Mouse (Mus musculus) hindbrain, postnatal 0 days (tissue): ENCODE data around the gene Mxd4. TPM values are rescaled to one million over a fixed set of nuclear protein-coding genes. Genes with fewer than 3 reads are reported as not detected.
A peak's percentile ranks its signal among the peaks of the same experiment; 100 is the strongest.

ENCODE experiments used
- ATAC-seq: fragments of 200-750 bp; cut with Nextera tagmentation; 2 replicates; pipeline ENCODE4 v1.8.0; 2017; ENCODE audit warnings: mild to moderate bottlenecking, moderate TSS enrichment, moderate library complexity
- DNase-seq: peaks from one replicate; pipeline ENCODE4 v3.0.0-alpha.2; 2015; ENCODE audit warnings: low spot score
- H3K27ac ChIP-seq: fragments of 300-500 bp; sonication (generic); 2 replicates; pipeline ENCODE4 v1.5.1; 2014; ENCODE audit warnings: mild to moderate bottlenecking
- H3K27me3 ChIP-seq: fragments of 300-500 bp; sonication (generic); 2 replicates; pipeline ENCODE4 v1.6.1; 2014; ENCODE audit warnings: low read length, mixed read lengths; ENCODE audit not compliant: insufficient read depth
- H3K36me3 ChIP-seq: fragments of 300-500 bp; sonication (generic); 2 replicates; pipeline ENCODE4 v1.6.1; 2014; ENCODE audit warnings: low read length, mixed read lengths; ENCODE audit not compliant: insufficient read depth
- H3K4me1 ChIP-seq: fragments of 300-500 bp; sonication (generic); 2 replicates; pipeline ENCODE4 v1.6.1; 2014; ENCODE audit warnings: antibody characterized with exemption, low read length, mixed read lengths; ENCODE audit not compliant: insufficient read depth
- H3K4me2 ChIP-seq: fragments of 300-500 bp; sonication (generic); 2 replicates; pipeline ENCODE4 v1.6.1; 2014; ENCODE audit warnings: low read depth, mild to moderate bottlenecking, low read length, moderate library complexity, mixed read lengths
- H3K4me3 ChIP-seq: fragments of 300-500 bp; sonication (generic); 2 replicates; pipeline ENCODE4 v1.5.1; 2014; ENCODE audit warnings: low read length
- H3K9ac ChIP-seq: fragments of 300-500 bp; sonication (generic); replicated peaks from 2 replicates; pipeline ENCODE4 v1.6.1; 2014; ENCODE audit warnings: mild to moderate bottlenecking, low read length, moderate library complexity, mixed read lengths
- H3K9me3 ChIP-seq: fragments of 300-500 bp; sonication (generic); 2 replicates; pipeline ENCODE4 v1.6.1; 2016; ENCODE audit warnings: low read length, mixed read lengths
- CTCF ChIP-seq: IDR thresholded peaks from 2 replicates; pipeline ENCODE4 v1.5.1; 2016; ENCODE audit warnings: antibody characterized with exemption, control low read depth, low read depth
- WGBS: fragments of 180-500 bp; shearing (Covaris S2); extraction: QIAGEN DNeasy Blood & Tissue Kit; methylation state at CpG from one replicate; pipeline ENCODE4 v1.1.7; 2014; 5-methylcytosine and 5-hydroxymethylcytosine counted together
- polyA plus RNA-seq: library from polyadenylated mRNA; unstranded; fragments of >200 nt; fragmentation: Nextera tagmentation; extraction: Ambion mirVana; gene quantifications from 2 replicates; pipeline ENCODE4 v1.2.1, GENCODE M21; 2015
- total RNA-seq: library from RNA; depleted of rRNA; stranded (reverse); fragments of >200 nt; gene quantifications from 2 replicates; pipeline ENCODE4 v1.2.3, GENCODE M21; 2014

The Mxd4 gene
- total and polyA plus RNA-seq, 2 experiments from 2014 or later = 22.0 to 99.1 TPM

DNA sequence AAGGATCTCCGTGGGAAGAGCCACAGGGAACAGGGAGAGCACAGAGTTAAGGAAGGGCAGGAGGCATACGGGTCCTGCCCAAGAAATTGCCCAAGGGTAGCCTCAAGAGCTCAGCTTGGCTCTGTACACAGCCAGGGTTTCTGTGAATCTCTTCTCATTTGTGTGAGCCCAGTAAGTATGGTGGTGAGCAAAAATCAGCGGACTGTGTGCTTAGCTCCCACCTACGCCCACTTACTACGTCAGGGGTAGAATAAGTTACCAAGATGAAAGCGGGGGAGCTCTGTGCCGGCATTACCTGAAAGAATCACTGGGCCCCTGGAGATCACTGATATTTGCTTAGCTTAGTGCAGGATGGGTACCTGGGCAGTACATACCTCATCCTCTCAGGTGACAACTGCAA is 28.5 kb upstream of the Mxd4 start:
- Histone ChIP-seq H3K27ac (no peak overlapping the region), H3K27me3 (no peaks in the 10 kb centered on the region), H3K4me3 (no peak overlapping the region), H3K36me3 (no peaks in the 10 kb centered on the region), H3K9ac (no peak overlapping the region), H3K4me1 (no peaks in the 10 kb centered on the region), H3K9me3 (no peaks in the 10 kb centered on the region), H3K4me2 (no peak overlapping the region)
- DNase-seq (no peak), ATAC-seq (no peak)
- WGBS = 72% methylated on average over 7 of the region's 7 CpGs
- no peak for TF ChIP-seq CTCF

DNA sequence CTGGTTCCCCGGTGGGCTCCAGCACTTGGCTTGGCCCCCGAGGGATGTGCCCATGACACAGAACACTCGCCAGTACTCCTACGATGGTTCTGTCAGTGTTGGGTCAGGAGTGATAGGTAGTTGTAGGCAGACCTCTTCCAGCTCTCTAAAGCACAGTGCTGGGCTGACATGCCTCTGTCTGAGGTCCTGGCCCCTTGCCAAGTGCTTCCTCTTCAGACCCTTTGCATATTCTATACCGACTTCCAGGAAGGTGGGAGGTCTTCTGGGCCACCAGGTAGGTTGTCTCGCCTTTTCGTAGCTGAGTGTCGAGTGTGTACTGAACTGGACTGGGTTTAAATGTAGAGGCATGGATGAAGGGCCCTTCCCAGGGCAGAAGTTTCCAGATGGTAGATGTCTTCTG is 26.1 kb upstream of the Mxd4 start:
- DNase-seq (no peak), ATAC-seq (no peak)
- Histone ChIP-seq H3K27ac (no peak overlapping the region), H3K4me2 (no peak overlapping the region), H3K36me3 (no peaks in the 10 kb centered on the region), H3K4me1 (no peaks in the 10 kb centered on the region), H3K9ac (no peak overlapping the region), H3K9me3 (no peaks in the 10 kb centered on the region), H3K27me3 (no peaks in the 10 kb centered on the region), H3K4me3 (no peak overlapping the region)
- no peak for TF ChIP-seq CTCF
- 76% methylated on average over 8 of the region's 8 CpGs for WGBS

DNA sequence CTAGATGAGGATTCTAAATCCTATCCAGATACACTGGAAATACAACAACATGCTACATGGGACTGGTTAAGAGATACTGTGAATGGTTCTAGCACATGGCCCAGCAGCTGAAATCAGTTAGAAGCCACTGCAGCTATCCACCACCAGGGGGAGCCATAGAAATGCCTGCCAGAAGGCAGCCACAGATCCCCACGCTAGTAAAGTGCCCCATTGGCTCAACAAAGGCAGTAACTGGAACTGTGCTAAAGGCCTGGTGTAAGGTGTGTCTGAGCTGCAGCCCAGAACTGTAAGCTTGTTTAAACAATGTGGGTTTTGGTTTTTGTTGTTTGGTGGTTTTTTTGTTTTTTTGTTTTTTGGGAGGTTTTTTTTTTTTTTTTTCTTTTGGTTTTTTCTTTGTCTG is 22.8 kb upstream of the Mxd4 start:
- no peaks in the 10 kb centered on the region for H3K4me1 ChIP-seq
- no peak overlapping the region for H3K27ac ChIP-seq
- H3K4me3 ChIP-seq = no peak overlapping the region
- ATAC-seq (peak; percentile 74), DNase-seq (peak; percentile 84)
- peak; percentile 95 for TF ChIP-seq CTCF
- H3K27me3 ChIP-seq = no peaks in the 10 kb centered on the region
- no peak overlapping the region for H3K9ac ChIP-seq
- H3K4me2 ChIP-seq = no peak overlapping the region
- WGBS = 4% methylated on average over 1 of the region's 1 CpGs
- no peaks in the 10 kb centered on the region for H3K36me3 ChIP-seq
- H3K9me3 ChIP-seq = no peaks in the 10 kb centered on the region

DNA sequence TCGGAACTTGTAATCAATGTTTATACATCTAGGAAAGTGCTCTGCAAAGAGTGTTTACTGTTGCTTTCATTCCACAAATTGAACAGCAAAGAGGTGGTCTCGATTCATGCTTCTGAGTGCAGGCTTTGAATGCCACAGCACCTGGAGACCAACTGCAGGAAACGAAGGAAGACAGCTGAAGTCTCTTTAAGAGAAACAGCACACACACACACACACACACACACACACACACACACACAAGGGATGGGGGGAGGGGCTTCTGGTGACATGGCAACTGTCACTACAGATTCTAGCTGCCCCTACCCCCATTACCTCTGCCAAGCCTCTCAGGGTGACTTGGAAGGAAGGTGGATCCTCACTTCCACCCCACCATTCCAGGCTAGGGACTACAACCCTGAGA is 20.0 kb upstream of the Mxd4 start:
- no peaks in the 10 kb centered on the region; the same call in 1 of the 2 replicates for H3K4me1 ChIP-seq
- DNase-seq = no peak
- no peaks in the 10 kb centered on the region for H3K36me3 ChIP-seq
- no peak overlapping the region; the same call in 1 of the 2 replicates for H3K9ac ChIP-seq
- no peaks in the 10 kb centered on the region for H3K27me3 ChIP-seq
- no peak overlapping the region for H3K4me3 ChIP-seq
- TF ChIP-seq CTCF = no peak
- WGBS = 64% methylated on average over 3 of the region's 3 CpGs
- no peak overlapping the region for H3K4me2 ChIP-seq
- ATAC-seq = no peak
- no peaks in the 10 kb centered on the region for H3K9me3 ChIP-seq
- H3K27ac ChIP-seq = no peak overlapping the region

DNA sequence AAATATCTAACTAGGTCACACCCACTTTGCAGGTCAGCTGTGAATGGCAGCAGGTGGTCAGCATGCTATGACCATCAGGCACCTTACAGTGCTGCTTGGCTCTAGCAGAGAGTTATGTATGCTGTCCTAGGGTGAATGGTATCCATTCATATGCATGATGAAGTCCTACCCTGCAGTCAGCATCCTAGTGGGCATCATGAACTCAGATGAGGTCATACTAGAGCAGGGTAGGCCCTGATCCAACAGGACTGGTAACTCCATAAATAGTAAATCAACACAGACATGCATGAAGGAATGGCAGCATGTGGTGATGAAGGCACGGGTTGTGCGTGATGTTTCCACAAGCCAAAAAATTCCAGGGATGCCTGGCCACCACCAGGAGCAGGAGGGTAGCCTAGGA is 18.3 kb upstream of the Mxd4 start:
- no peak overlapping the region for H3K4me3 ChIP-seq
- no peak overlapping the region for H3K27ac ChIP-seq
- no peak overlapping the region for H3K9ac ChIP-seq
- TF ChIP-seq CTCF = no peak
- 61% methylated on average over 2 of the region's 2 CpGs for WGBS
- H3K4me2 ChIP-seq = no peak overlapping the region
- no peak for ATAC-seq
- no peaks in the 10 kb centered on the region for H3K9me3 ChIP-seq
- H3K36me3 ChIP-seq = no peaks in the 10 kb centered on the region
- H3K4me1 ChIP-seq = peaks cover 5% of the 10 kb centered on the region; the same call in 1 of the 2 replicates
- H3K27me3 ChIP-seq = no peaks in the 10 kb centered on the region
- DNase-seq = no peak

DNA sequence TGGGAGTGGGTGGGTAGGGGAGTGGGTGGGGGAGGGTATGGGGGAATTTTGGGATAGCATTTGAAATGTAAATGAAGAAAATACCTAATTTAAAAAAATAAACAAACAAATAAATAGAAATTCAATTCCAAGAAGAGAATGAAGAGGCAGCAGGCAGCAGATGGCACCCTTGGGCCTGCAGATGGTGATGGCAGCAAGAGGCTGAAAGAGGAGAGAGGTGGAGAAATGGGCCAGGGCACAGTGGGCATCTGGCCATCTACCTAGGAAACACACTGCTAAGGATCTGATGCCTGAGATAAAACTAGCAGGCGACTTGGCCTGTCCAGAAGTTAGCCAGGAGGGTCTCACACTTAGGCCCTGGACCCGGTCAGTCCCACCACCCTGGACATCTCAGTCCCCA is 17.4 kb upstream of the Mxd4 start:
- no peaks in the 10 kb centered on the region for H3K36me3 ChIP-seq
- no peaks in the 10 kb centered on the region for H3K27me3 ChIP-seq
- H3K9me3 ChIP-seq = no peaks in the 10 kb centered on the region
- ATAC-seq = 0 out of 2 replicates have a peak, but pooled peaks have one; percentile 16
- TF ChIP-seq CTCF = peak; percentile 26; the same call in 1 of the 2 replicates
- H3K27ac ChIP-seq = no peak overlapping the region
- WGBS = 74% methylated on average over 2 of the region's 2 CpGs
- no peak overlapping the region for H3K4me2 ChIP-seq
- no peak overlapping the region for H3K9ac ChIP-seq
- H3K4me3 ChIP-seq = no peak overlapping the region
- peaks cover 5% of the 10 kb centered on the region; the same call in 1 of the 2 replicates for H3K4me1 ChIP-seq
- DNase-seq = peak; percentile 29

DNA sequence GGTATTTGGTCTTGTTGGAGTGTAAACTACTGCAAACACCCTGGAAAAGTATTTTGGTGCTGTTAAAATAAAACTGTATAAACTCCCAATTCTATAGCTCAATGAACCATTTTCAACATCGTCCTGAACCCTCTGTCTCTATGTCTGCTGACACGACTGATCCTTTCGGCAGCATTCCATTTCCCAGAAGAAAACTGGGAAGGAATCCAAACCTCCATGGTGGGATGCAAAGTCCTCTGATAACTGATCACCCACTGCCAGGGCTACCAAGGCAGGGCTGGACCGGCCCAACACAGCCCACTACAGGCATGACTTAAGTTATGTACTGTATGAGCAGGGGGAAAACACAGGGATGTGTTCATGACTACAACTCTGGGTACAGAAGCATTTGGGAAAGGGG is 14.5 kb upstream of the Mxd4 start:
- Histone ChIP-seq H3K27ac (no peak overlapping the region), H3K36me3 (no peaks in the 10 kb centered on the region)

More for the DNA sequence above, 14.5 kb upstream of the Mxd4 start:
- no peak for TF ChIP-seq CTCF
- Histone ChIP-seq H3K4me2 (no peak overlapping the region), H3K9ac (no peak overlapping the region), H3K9me3 (no peaks in the 10 kb centered on the region), H3K4me1 (peaks cover 5% of the 10 kb centered on the region; the same call in 1 of the 2 replicates), H3K4me3 (no peak overlapping the region), H3K27me3 (no peaks in the 10 kb centered on the region)
- 65% methylated on average over 4 of the region's 4 CpGs for WGBS
- ATAC-seq (no peak), DNase-seq (no peak)
